Mouse (Mus musculus) mature B cell (primary cell): ENCODE results near the gene Zfp292.

Experiments
- in situ Hi-C: fragments of 300-500 bp; cut with MboI; formaldehyde crosslinking; loops from 2 replicates; pipeline ENCODE4 v1.14.3; 2019

The Zfp292 gene

DNA sequence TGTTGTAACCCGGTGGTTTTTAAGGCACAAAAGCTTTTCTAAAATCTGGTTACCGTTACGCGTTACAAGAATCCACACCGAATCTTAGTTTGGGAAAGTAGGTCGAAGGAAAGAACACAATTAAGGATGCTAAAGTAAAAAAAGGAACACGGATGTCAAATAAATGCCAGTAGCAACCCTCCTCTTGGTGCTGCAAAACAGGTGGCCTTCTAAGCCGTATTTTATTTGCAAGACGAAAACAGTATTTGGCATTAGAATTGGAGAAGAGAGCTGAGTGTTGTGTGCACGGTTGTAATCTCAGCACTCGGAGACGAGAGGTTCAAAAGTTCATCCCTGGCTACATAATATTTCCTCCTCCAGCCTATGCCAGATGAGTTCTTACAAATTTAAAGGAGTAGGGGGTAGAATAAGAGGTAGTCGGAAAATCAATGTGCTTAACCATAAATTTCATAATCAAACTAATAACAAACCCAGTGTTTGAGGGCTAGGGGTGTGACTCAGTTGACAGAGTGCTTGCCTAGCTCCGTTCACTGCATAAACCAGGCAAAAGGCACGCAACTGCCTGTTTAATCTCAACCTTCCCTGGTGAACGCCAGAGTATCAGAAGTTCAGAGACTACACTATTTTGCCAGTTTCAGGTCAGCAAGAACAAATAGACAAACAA lies 738 bp upstream of the Zfp292 start:
- in situ Hi-C loops: no loop called here

DNA sequence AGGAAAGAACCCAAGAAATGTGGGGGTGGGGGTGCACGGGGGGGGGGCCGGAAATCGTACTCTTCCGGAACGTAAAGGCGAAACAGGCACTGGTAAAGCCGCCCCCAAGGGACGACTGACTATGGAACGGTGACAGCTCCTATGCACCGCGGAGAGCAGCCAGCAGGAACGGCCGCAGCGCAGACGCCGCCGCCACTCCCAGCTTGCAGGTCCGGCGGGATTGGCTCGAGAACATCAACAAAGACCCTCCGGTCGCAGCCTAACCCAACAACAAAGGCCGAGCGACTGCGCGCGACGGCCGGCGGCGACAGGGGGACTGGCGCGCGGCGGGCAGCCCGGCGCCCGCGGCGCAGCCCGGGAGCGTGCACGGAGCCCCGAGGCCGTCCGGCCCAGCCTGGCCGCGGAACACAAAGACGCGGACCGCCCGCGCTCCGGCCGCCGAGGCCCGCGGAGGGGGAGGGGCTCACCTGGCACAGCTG lies 430 bp downstream of the Zfp292 start:
- in situ Hi-C loops: no loop called here

DNA sequence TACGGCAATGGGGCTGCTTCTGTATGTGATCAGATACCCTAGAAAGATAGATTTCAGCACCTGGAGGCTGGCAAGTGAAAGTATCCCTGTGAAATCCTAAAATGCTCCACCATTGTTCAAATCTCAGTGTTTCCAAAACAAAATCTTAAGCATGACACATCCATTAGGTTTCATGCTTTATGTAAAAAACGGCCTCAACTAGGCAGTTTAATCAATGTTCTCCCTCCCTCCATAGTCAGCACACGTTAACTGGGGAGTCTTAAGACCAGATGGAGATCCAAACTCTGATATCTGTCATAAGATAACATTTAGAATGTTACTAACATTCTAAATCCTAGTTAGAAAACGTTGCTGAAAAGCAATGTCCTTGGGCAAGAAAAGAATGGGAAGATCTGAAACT lies 909 bp downstream of the Zfp292 start:
- in situ Hi-C loops: no loop called here

DNA sequence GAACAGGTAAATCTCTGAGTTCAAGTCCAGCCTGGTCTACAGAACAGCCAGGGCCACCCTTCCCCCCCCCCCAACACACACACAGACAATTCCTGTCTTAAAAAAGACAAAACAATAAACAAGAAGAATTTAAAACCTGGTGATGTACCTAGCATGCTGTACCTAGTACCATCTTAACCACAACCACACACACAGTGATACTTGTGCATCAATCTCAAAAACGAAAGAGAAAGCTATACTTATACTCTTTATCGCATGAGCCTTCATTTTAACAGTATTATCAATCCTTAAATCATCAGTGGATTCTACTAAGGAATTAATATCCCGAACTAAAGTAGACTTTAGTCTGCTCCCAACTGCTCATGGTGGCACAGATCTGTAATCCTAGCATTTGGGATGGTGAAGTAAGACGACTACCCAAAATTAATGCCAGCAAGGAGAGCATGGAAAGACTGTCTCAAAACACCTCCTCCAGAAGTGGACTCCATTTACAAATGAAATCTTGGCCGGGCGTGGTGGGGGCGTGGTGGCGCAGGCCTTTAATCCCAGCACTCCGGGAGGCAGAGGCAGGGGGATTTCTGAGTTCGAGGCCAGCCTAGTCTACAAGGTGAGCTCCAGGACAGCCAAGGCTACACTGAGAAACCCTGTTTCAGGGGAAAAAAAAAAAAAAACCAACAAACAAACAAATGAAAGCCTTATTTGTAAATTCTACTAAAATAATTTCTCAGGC lies 1.7 kb downstream of the Zfp292 start:
- in situ Hi-C loops: no loop called here

DNA sequence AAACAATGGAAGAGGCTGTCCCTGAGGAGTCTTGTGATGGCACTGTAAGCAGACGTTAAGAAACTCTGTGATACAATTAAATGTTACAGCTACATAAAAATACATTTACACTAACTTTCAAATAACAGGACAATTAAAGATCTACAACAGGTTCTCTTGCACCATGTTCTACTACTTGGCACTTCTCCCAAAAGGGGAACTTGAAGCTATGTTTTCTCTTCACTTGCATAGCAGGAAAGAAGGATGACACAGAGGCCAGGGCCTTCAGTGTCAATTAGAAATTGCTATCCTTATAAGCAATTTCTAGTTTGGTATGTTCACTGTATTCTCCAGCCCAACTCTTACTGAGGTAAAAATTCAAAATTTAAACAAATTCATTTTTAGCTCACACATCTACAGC lies 8.5 kb downstream of the Zfp292 start:
- in situ Hi-C loops: no loop called here

DNA sequence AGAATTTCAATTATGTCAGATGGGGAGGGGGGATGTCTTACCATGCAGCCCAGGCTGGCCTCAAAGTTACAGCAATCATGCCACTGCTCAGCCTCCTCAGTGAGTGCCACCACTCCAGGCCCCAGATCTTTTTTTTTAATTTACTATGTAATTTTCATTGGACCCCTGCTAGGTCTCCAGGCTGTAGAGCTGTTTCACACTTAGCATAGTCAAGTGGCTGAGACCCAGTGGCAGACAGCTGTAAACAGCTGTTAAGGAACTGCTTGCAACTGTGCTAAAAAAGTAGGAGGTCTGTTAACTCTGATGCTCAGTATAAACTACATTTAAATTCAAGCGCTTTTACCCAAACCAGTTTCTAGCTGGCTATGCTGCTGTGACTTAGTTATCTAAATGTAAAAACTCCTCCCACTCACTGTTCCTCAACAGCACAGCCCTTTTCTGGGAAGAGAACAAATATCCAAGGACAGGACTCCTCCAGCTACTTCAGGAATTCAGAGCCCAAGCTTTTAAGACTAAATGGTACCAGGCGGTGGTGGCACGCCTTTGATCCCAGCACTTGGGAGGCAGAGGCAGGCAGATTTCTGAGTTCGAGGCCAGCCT lies 9.8 kb downstream of the Zfp292 start:
- in situ Hi-C loops: no loop called here

DNA sequence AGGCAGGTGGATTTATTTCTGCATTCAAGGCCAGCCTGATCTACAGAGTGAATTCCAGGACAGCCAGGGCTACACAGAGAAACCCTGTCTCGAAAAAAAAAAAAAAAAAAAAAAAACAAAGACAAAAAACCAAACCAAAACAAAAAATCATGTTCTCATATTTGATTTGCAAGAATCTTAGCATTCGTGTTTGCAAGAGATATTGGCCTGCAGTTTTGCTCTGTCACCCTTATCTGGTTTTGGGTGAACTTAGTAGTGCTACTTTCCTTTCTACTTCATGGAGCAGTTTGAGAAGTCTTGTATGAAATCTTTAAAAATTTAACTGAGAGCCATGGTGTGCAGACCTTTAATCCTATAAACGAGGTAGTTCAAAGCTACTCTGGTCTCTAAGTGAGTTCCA lies 12.9 kb downstream of the Zfp292 start:
- in situ Hi-C loops: no loop called here

DNA sequence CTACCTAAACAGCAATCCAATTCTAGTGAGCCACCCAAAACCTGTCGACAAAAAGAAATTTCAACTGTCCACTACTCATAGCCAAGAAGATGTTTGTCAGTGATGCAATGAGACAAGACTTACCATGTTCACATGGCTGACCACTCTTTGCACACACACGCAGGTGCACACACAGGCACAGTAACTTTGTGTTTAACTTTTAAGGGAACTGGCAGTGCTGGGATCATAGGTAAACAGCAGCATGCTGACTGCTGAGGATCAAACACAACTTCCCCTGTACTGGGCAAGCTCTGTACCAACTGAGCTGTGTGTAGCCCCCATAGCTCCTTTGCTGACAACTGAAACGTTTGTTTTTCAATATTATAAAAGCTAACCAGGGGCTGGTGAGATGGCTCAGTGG lies 21.3 kb downstream of the Zfp292 start:
- in situ Hi-C loops: no loop called here

DNA sequence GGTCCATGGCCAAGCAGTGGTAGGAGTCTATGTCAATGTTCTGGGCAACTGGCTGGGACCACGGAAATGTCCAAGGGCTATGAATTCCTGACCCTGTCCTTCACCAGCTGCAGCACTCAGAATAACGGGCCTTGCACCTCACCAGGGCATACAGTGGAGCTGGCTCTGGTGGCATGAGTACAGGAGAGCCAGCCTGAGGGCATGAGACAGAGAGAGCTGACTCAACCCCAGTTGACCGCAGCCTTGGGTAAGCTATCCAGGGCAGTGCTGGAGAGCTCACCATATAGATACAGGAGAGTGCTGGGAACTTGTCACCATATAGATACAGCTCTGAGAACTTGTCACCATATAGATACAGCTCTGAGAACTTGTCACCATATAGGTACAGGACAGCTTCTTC lies 23.3 kb downstream of the Zfp292 start:
- in situ Hi-C loops: no loop called here

DNA sequence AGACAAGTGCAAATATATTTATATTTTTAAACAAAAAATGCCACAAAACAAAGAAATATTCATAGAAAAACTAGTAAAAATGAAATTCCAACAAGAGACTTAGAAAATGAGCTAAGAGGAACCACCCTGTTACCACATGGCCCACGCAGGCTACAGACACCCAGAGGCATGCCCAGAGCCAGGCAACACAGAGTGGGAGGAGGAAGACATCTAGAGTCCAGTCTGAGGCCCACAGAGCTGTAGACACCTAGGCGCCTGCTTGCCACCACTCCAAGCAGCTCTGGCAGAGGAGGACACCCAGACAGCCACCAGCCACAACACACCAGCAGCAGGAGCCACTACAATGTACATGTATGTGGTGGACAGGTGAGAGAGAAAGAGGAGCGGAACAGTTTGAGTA lies 23.9 kb downstream of the Zfp292 start:
- in situ Hi-C loops: no loop called here

DNA sequence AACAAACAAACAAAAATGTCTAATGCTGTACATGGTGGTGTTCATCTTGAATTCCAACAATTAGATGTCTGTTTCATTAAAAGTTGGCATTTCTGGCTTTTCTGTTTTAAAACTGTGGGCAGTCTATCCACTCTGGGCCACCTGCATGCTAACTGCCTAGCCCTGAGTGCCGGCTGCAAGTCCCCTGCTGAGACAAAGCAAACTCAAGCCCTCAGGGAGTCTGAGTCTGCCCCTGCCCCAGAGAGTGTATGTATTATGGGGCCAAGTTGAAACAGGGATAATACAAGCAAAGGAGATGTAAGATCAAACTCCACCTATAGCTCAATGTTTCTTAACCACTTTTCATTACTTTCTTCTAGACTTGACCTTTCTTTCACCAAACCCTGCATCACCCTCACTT lies 26.8 kb downstream of the Zfp292 start:
- in situ Hi-C loops: no loop called here

DNA sequence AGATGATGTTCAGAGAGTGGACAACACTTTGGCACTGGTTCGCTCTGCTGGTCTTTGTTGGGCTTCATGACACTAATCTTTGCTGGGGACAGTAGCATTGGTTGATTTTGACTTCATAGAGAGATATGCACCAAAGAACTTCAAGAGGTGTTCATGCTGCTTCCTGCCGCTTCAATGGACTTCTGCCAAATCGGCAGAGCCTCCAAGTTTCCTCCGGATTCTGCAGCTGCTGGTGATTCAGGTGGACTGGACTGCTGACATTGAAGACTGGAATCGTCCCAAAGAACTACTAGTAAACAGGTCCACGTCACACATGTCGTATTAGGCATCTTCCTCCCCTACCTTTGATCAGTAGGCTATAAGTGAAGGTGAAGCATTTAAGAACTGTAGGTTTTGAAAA lies 30.7 kb downstream of the Zfp292 start:
- in situ Hi-C loops: no loop called here

DNA sequence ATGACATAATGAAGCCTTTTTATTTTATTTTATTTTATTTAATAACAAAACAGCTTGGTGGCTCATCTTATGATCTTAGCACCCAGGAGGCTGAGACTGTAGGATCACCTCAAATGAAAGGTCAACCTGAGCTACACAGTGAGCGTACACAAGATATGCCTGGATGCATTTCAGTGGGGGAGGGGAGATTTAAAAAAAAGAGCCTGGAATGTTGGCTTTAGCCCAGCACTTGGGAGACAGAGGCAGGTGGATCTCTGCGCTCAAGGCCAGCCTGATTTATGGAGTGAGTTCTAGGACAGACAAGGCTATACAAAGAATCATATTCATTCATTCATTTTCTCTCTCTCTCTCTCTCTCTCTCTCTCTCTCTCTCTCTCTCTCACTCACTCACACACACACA lies 32.6 kb downstream of the Zfp292 start:
- in situ Hi-C loops: no loop called here

DNA sequence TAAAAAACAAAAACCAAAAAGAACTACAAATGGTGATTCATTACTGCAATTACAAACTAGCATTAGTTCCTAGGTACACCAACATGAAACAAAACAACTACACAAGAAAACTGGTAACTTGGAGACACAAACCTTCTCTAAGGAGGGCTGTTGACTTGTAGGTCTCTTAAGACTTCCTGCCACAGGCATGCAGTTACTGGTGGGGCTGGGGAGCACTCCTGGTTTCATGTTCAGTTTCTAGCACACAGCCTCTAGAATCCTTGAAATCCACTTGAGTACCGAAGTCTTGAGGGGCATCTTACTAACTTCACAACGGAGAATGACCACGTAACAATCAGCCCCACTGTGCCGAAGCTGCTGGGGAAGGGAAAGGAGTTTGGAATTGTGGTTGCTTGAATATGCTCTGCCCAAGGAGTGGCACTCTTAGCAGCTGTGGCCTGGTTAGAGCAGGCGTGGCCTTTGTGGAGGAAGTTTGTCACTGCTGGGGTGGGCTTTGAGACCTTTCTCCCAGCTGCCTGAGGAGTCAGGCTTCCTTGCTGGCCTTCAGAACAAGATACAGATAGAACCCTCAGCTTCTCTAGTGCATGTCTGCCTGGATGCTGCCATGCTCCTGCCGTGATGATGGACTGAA lies 35.0 kb downstream of the Zfp292 start:
- in situ Hi-C loops: no loop called here

DNA sequence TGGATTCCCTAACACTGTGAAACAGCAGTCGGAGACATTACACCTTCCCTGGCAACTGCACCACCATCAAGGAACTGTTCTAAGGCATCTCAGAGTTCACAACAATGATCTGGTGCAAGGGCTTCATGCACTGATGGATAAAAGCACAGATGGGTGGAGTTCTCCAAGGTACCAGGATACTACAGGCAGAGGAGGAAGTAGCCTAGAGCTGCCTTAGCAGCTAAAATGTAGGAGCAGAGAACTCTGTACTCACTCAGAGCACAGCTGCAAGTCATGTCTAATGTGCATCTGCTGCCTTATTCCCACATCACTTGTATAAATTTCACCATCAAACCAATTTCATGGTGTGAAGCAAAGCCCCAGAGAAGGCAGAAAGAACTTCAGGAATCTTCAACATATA lies 38.9 kb downstream of the Zfp292 start:
- in situ Hi-C loops: no loop called here

DNA sequence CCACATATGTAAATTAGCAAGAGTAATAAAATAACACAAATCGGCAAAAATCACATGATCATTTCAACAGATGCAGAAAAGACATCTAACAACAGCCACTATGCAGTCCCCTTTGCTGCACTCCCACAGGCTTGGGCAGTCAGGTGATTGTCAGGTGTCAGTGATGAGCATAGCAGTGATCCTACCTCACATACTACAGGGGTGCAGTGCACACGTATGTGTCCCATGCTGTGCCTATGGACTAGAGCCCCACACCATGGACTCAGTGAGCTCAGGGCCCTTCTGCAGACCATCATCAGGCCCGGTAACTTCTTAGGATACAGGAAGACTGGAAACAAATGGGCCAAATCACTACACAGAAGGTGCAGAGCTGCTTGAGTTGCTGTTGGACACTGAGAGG lies 39.9 kb downstream of the Zfp292 start:
- in situ Hi-C loops: no loop called here

DNA sequence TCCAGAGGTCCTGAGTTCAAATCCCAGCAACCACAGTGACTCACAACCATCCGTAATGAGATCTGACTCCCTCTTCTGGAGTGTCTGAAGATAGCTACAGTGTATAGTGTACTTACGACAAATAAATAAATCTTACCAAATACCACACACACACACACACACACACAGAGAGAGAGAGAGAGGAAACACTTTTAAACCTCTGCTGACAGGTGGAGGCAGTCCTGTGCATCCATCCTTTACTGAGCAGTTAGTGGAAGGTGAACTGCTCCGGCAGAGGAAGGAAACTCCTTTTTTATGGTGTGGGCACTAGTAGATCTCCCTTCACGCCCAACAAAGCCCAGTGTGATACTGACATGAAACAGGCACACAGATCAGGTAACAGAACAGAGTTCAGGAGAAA lies 51.3 kb downstream of the Zfp292 start:
- in situ Hi-C loops: no loop called here

DNA sequence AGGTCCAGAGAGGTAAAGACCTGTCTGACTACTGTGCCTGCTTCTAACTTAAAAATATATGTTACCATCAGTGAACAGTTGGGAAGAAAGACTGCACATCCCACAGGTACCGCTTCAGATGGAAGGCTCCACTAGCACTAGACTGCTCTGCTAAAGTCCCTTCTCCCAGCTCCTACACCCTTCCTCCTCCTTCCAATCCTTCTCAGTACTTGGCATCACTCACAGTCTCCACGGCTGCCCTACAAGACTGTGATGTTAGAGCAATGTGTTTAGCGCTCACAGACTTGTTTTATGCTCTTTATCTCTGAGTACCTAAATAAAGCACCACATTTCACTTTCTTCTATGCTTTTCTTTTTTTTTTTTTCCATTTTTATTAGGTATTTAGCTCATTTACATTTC lies 53.3 kb downstream of the Zfp292 start:
- in situ Hi-C loops: no loop called here

DNA sequence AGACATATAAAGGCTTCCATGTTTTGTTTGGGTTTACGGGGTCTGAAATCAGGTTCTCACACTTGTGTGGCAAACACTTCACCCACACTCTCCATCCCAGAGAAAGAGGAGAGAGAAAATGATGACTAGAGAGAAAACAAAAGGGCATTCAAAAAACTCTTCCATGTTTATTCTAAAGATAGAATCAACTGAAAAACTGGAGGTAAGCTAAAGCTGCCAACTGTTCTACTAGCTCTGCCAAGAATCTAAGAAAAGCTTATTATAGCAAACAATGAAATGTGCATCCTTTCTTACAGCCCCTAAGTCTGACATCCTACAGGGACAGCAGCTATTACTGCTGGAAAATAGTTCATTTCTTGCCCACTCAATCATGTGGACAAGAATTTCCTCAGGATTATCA lies 58.9 kb downstream of the Zfp292 start:
- in situ Hi-C loops: no loop called here

DNA sequence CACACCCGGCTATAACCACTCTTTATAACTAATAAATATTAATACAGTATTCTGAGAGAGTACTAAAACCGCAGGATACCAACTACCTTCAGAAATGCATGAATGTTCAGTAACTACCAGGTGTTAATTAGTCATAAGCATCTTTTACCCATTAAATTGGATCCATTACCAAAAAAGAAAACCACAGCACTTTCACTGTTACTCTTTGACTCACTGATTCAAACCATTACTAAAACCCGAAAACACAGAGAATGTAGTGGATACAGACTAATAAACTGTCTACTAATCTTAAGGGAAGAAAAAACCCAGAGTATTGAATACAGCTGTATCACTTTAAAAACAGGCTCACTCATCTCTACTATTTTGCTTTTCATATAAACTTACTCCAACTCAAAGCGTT lies 62.9 kb downstream of the Zfp292 start:
- in situ Hi-C loops: no loop called here

DNA sequence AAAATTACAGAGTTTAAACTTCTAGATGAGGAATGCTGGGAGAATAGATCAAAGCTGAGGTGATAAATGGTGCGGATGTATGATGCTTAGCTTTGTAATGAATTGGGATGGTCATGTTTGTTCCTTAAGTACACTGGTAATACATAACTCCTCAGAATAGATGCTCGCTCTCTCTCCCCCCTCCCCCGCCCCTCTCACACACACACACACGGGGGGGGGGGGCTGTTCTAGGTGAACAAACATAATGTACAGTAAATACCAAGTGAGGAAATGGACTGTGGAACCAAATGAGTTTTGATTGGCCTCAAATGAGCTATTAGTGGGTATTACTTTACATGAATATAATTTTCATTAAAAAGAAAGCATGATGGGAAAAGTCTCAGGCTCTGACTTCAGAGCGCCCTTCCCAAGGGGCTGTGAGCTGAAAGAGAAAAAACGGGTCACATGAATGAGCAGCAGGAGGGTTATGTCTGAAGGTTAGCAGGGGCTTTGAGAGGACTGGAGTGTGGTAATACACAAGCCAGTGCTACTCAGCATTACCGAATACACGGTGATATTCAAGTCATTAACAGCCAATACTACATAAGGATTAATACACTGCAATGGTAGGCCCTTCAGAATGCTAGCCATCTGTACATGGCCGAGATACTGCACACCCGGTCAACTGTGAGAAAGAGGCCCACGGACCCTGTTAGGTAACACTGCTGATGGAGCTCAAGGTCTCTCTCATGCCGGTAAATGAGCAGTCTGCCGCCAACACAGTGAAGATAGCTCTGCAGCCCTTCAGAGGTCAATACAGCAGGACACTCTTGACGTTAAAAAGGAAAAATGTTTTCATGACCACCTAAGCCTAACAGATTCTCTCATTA lies 81.4 kb downstream of the Zfp292 start:
- in situ Hi-C loops: no loop called here

DNA sequence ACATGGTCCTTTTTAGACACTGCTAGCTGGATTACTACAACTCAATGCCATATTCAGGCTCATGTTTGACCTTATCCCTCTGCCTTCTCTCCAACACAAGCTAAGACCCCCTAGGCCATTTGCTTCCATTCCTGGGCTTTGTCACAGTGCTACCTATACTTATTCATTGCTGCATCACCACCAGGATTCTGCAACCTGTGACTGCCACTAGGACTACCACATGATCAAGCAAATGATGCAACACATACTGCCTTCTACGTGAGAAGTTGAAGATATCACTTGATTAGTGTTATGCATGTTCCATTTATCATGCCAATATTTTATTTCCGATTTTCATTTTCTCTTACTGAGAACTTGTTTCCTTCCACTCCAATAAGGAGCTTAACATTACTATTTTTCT lies 84.8 kb downstream of the Zfp292 start:
- in situ Hi-C loops: no loop called here
